Mouse (Mus musculus): ENCODE results near the gene Gm10376. TPM values are rescaled to one million over a fixed set of nuclear protein-coding genes. Genes with fewer than 3 reads are reported as not detected.
"Not testable (repeated sequence)": the region's sequence is repeated elsewhere in the genome, so short reads cannot be mapped to it uniquely, and the experiment has no call there.

The Gm10376 gene
- not detected in 2 replicates for polyA plus RNA-seq (2012; rRNA removed)

DNA sequence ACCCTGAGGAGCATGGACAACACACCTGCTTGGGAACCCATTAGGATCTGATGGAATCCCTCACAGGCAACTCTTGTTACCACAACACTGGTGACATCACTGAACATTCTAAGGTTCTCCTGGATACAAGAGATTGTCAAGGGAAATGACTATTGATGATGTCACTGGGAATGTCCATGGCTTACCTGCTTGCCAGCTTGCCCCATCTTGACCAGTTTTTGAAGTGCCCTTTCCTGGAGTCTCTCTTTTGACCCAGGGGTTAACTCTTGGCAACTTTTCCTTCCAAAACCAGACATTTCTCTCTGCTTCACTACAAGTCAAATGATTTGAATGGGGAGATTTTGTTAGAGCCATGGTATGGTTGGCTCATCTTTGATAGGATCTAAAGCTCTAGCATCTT, at the start of gene Gm10376:
Gene Gm10376 (minus strand): TSS at position 101 of the 400 bp plus-strand sequence.
- DNase-seq (ENCODE audit: extremely low spot score in 1 of 2, low spot score in 1 of 2) = not testable (repeated sequence)

DNA sequence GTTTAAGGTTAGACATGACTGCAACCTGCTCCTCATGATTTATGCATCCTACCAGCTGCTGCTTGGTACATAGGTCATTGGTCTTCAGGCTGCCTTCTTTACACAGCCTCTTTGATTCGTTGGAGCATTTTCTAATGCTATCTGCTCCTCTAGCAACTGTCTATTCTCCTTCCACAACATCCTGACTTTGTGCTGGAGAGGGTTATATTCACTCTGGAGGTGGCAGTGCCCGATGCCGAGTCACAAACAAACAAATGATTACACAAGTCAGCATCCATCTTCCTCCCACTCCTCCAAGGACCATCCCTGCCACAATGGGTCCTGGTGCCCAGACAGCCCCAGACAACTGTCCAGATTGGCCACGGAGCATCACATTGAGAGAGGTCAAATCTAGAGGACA, 44.8 kb upstream of the Gm10376 start:
- not testable (repeated sequence) for DNase-seq (ENCODE audit: extremely low spot score in 1 of 2, low spot score in 1 of 2)

DNA sequence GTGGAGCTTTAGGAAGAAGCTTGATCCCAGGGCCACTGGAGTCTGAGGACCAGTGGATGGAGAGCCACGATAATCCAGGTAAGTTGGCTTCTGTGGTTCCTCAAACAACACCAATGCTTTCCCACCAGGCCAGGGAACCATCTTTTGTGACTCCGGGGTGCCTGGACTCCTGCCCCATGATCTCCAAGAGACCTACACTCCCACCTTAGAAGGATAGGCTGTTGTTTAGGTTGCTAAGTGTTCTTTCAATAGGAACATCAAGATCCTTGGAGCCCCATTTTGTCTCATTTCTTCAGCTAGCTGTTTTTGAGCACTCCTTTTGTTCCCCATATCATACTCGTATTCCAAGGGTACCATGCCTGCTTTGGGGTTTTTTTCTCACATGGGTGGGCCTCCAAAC, 42.6 kb upstream of the Gm10376 start:
- not testable (repeated sequence) for DNase-seq (ENCODE audit: extremely low spot score in 1 of 2, low spot score in 1 of 2)

DNA sequence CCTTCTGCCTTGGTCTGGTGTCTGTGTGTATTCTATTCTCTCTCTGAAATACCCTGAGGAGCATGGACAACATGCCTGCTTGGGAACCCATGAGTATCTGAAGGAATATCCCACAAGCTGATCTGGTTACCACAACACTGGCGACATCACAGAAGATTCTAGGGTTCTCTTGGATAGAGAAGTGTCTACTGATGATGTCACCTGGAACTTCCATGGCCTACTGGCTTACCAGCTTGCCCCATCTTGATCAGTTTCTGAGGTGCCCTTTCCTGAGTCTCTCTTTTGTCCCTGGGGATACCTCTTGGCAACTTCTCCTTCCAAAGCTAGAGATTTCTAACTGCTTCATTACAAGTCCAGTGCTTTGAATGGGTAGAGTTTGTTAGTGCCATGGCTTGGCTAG, 21.9 kb downstream of the Gm10376 start, which contains the start of gene Gm8082:
Gene Gm8082 (minus strand): TSS at position 101 of the 400 bp plus-strand sequence.
- not testable (repeated sequence) for DNase-seq (ENCODE audit: extremely low spot score in 1 of 2, low spot score in 1 of 2)

Other genes starting within 250 kb of the Gm10376 start
- gene Gm3015, start 246.8 kb downstream of the Gm10376 start, polyA plus RNA-seq (2012; rRNA removed) = not detected in 2 replicates
- not detected in 2 replicates for gene Gm10377, start 217.6 kb downstream of the Gm10376 start, polyA plus RNA-seq (2012; rRNA removed)
- not detected in 2 replicates for gene Gm21977, start 162.2 kb downstream of the Gm10376 start, polyA plus RNA-seq (2012; rRNA removed)
- gene Gm8082, start 22.0 kb downstream of the Gm10376 start, polyA plus RNA-seq (2012; rRNA removed) = not detected in 2 replicates
- 0.06 and 0.21 TPM in 2 replicates for gene Gm8094, start 61.0 kb upstream of the Gm10376 start, polyA plus RNA-seq (2012; rRNA removed)
- gene Gm8104, start 85.0 kb upstream of the Gm10376 start, polyA plus RNA-seq (2012; rRNA removed) = 0.27 and 0.32 TPM in 2 replicates
- gene Gm7233, start 164.2 kb upstream of the Gm10376 start, polyA plus RNA-seq (2012; rRNA removed) = 0.13 and 0.28 TPM in 2 replicates
- not detected in 2 replicates for gene Gm8122, start 219.7 kb upstream of the Gm10376 start, polyA plus RNA-seq (2012; rRNA removed)
- 0.04 TPM in 1 of 2 replicates, not detected in the other for gene Gm8126, start 243.0 kb upstream of the Gm10376 start, polyA plus RNA-seq (2012; rRNA removed)

Data from frontal cortex, adult 2 months (tissue).